Mouse (Mus musculus) adrenal gland, adult 2 months (tissue): ENCODE data around the gene Taf1c. TPM values are rescaled to one million over a fixed set of nuclear protein-coding genes. Genes with fewer than 3 reads are reported as not detected.

Source experiments
- DNase-seq: peaks from one replicate; pipeline ENCODE4 v3.0.0; 2021
- long read RNA-seq: library from polyadenylated mRNA; stranded (forward); transcript quantifications from one replicate; pipeline ENCODE4 v2.0.0, GENCODE M21; 2021
- polyA plus RNA-seq: library from polyadenylated mRNA; depleted of rRNA; stranded (reverse); fragments of >200 nt; gene quantifications from 2 replicates; pipeline ENCODE4 v1.2.3, GENCODE M21; 2012; rRNA removed
- total RNA-seq, 2 experiments: library from RNA; stranded (reverse); gene quantifications; 2 replicates each; pipeline ENCODE4 v1.2.3; 2021

Gene Taf1c
- 10 to 100 TPM; 10.7 to 12.5 TPM for total RNA-seq
- polyA plus RNA-seq: 41.3 and 46.2 TPM in 2 replicates
- long read RNA-seq, partial matches to known transcripts: 5 of 10 reads
- long read RNA-seq, other reads (novel, unspliced or antisense): 2 of 10 reads

DNA sequence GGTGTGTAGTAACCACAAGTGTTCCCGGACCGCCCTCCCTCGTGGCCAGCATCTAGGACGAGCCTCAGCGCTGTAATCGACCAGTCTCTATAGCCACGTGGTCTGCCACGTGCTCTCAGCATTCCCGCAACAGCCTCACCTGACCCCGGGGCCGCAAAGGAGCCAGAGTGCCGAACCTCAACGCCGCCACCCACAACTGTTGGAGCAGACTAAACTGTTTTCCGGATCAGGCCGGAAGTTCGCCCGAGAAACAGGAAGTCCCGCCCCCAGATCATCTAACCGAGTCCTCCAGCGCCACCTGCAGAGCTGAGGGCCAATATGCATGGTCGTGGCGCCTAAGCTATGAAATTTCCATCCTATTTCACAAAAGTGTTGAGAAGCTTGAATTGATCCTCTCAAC lies at the start of gene Taf1c:
Gene Taf1c, minus strand, starts transcription at position 227 of the 400 bp plus-strand sequence.
- peak; percentile 92 for DNase-seq

DNA sequence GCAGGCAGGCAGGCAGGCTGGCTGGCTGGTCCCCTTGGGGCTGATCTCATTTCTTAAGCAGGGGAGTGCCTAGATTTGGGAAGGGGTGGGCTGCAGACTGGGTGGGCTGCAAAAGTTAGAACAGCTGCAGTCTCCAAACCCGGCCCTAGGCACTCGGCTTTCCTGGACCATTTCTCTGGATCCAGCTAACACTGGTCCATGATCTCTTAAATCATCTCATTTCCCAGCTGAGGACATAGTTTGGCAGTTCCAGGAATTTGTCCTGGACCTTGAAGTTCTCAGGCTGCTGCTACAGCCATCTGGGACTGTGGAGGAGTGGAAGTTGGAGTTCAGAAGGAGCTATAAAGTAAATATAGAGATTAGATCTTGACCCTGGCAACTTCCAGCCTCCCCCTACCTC lies 46.3 kb upstream of the Taf1c start:
- peak; percentile 51 for DNase-seq

DNA sequence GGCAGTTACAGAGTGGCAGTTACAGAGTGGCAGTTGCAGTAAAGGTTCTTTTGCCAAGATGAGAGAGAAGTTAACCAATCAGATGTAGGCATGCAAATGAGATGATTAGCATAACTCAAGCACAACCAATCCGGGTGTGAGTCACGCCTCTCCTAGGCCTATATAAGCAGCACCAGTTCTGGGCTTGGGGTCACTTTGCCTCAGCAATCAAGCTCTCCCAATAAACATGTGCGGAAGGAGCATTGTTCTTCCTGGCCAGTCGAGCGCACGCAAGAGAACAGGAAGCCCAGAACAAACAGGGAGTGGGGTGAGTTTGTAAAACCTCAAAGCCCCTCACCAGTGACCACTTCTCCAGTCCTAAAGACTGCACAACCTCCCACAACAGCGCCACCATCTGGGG lies 41.8 kb upstream of the Taf1c start:
- no peak for DNase-seq

DNA sequence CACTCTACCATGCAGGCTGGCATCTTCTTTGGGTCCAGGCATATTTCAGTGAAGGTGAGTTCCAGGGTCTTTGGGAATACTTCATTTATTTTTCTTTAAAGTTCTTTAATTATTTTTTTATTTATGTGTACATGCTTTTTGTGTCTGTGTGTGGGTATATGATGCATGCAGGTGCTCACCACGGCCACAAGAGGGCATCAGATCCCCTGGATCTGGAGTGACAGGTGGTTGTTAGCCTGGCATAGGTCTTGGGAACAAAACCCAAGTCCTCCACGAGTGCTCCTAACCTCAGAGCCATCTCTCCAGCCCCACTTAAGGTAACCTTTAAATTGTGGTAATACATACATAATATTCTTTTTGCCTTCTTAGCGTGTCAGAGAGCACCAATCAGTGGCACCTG lies 41.2 kb upstream of the Taf1c start:
- DNase-seq: no peak

DNA sequence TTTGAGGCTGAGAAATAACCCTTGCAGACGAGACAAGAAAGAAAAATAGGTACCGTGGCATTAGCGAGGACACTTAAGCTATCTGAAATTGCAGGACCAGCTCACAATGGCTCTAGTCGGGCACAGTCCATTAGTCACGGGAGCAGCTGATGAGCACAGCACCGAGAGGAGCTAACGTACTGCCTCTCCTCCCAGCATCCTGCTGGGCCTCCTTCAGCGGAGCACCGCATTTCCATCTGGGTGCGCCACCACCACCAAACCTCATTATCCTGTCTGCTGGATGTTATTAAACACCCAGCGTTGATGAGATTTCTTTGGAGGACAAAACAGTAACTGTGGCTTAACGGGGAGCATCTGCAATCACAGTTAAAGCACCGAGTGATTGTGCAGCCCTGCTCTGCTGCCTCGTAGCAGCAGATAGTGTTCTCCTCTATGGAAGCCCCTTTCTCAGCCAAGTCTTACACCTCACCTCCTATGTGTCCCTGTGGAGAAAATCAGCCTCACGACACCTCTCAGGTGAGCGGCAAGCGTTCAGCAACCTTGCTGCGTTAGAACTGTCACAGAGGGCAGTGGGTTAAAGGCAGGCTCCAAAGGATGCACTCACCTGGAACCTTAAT lies 40.1 kb upstream of the Taf1c start:
- no peak for DNase-seq

DNA sequence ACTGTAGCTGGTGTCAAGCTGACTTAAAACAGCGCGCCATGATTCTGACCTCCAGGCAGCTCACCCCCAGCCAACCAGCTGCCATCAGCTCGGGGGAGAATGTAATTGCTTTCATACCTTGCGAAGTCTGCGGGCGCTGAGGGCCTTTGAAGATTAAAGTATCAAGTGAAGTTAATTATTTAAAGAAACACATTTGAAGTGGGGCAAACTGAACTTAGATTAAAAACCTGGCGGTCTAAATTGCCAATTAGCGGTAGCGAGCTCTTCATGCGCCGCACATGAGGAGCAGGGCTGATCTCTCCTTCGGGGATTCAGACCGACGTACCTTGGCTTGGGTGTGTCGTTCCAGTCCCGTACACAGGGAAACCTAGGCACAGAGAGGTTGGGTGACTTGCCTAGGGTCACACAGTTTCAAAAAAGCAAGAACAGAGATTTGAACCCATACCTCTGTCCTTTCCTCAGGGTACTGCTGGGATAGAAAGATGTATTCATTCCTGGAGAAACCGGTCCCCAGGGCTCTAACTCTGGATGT lies 39.5 kb upstream of the Taf1c start:
- DNase-seq: no peak

DNA sequence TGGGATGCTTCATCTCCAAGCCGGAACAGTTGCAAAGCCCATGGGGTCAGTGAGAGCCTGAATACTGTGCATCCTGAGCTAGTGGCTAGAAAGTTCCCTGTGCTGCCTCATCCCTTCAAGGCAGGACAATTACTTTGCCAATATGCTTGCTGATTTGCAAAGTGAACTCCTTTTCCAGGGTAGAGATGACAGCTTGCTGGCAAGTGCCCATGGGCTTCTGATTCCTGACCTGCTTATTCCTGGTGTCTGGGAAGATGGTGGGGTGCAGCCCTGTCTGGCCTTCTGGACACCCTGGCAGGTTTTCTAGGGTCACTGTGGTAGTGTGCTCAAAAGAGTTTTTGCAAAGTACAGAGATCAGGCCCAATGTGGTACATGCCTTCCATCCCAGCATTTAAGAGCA lies 37.9 kb upstream of the Taf1c start:
- no peak for DNase-seq

DNA sequence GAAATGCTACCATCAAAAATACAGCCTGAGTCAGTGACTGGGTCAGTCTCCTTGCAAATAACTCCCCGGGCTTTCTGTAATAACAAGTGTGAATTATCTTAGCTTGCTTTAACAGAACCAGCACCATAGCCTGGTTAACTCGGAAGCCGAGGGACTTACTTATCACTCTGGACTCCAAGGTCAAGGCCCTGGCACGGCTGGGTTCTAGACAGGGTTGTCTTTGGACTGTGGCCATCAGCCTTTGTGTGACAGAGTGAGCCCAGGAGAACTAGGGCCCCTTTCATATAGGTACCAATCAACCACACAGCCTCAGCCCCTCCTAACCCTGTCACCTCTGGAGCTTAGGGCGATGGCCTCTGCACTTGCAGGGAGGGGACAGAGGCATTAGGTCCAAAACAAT lies 36.0 kb upstream of the Taf1c start:
- peak; percentile 76 for DNase-seq

DNA sequence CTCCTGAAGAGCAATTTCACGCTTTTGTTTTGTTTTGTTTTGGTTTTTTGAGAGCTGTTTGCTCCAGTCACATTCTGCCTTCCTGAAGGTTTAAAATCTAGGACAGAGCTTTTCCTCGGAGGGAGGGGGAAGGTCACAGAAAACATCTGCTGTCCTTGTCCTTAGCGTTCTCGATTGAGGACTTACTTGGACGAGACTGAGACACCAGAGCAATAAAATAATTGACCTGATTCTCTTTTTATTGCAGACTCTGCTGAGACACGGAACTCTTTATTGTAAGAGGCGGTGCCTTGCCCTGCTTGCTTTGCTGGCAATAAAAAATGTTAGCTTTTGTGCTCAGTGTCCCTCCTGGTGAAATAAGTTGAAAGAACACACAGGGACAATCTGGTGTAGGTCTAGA lies 34.8 kb upstream of the Taf1c start:
- DNase-seq: peak; percentile 55

DNA sequence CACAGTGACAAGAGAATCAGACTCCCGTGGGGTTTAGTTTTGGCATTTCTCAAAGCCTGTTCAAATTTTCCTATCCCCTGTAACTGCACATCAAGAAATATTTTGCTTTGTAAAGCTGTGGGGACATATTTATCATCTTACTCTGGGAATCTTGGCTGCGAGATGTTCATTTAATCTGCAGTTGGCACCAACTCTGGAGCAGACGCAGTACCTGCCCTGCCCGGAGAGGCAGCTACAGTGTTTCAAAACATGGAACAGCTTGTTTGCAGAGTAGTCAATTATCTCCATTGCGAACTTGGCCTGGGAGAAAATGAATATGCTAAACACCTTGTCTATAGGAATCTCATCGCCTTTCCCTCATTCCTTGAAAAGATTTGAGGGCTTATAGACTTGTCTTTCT lies 33.2 kb upstream of the Taf1c start:
- DNase-seq: no peak

DNA sequence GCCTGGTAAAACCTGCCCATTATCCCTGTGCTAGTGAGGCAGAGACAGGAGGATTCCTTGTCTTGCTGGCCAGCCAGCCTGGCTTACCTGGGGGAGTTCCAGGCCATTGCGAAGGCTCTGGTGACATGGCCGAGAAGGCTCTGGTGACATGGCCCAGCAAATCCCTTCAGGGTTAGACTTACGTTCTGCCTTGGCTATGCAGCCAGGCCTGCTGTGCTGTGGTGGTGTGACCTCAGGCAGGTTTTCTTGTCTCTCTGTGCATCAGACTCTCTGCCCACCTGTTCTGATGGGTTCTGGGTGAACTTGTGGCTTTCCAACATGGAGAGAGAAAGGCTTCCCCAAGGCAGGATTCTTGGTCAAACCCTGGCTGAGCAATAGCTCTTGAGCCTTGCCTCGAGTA lies 32.4 kb upstream of the Taf1c start:
- DNase-seq: no peak

DNA sequence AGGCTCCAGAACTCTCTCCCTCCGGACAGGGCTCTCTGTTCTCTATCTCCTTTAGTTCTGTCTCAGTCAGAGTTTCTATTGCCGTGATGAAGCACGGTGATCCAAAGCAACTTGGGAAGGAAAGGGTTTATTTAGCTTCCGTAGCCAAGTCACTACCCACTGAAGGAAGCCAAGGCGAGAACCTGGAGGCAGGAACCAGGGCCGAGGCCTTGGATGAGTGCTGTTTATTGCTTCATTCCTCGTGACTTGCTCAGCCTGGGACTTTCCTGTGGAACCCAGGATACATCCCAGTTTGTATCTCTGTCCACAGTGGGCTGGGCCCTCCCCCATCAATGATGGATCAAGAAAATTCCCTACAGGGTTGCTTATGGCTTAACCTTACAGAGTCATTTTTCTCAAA lies 31.7 kb upstream of the Taf1c start:
- DNase-seq: peak; percentile 75

DNA sequence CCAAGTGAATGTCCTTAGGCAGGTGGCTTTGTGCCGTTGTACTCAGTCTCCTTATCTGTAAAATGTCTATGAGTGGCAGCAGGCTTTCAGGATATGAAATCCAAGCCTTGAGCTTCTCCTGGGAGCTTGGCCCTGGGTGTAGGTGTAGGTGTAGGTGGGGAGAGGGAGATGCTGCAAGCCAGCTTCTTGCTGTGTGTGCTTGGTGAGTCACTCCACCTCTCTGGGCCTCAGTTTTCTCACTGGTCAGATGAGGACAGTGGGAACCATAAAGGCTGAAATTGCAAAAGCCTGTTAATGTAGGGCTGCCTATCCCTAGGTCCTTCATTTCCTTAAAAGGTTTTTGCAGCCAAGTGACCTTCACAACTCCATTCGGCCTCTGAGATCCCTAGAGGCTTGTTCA lies 30.9 kb upstream of the Taf1c start:
- DNase-seq: peak; percentile 47

DNA sequence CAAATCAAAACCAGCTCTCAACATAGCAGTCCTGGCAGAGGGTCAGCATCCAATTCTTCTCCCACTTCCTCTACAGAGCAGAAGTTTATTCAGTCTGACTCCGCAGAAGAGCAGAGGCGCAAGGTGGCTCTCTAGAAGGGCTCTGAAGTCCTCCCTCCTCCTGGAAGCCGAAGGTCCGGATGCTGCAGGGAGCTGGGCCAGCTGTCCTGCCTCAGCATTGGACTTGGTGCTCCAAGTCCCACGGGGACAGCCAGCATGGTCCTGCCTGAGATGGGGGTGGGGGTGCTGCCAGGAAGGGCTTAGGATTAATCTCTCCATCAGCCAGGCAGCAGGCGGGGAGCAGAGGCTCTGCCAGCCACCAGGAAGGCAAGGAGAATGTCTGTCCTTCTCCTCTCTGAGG lies 30.4 kb upstream of the Taf1c start, which contains the start of gene Kcng4:
Gene Kcng4, minus strand, starts transcription at position 303 of the 400 bp plus-strand sequence.
- no peak for DNase-seq

DNA sequence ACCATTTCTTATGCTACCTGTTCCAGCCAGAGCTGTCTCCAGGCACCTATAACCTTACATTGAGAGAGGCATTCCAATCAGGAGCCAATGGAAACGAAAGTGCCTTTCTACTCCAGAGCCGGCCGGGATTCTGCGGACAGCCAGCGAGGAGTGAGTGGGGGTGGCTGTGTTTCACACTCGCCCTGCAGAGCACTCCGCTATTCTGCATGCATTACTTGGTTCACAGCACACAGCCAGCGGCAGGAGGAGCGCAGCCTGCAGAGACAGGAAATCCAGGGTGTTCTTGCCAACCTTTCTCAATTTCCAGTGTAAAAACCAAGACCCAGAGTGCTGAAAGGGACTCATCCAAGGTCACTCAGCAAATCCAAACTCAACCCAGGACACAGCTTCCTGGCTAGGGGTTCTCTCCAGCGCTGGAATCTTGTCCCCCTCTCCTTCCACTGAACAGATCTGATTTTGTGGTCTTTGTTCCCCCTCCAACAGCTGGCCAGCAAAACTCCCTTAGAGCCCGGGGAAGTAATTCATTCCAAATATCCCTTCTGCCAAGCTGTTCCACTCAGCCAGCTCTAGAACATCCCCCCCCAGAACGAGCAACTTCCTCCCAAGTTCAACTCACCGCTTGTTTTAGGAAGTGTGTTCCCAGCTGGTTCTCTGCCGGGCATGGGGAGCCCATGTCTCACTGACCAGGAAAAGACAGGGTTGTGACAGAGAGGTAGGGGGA lies 29.8 kb upstream of the Taf1c start:
- DNase-seq: no peak

DNA sequence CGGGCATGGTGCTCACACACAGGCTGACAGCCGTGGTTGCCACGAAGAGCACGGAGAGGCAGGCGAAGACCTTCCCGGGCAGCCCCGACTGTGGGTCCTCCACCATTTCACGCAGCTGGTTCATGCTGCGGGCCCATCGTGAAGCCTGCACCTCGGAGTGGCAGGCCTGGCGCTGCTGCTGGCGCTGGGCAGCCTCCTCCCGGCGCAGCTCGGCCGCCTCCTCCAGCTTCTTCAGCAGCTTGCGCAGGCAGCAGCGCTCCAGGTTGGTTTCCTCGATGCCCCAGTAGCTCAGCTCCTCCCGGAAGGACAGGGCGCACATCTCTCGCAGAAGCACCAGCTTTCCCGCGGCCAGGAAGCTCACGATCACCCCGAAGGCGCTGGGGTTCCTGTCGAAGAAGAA lies 27.9 kb upstream of the Taf1c start:
- no peak for DNase-seq

DNA sequence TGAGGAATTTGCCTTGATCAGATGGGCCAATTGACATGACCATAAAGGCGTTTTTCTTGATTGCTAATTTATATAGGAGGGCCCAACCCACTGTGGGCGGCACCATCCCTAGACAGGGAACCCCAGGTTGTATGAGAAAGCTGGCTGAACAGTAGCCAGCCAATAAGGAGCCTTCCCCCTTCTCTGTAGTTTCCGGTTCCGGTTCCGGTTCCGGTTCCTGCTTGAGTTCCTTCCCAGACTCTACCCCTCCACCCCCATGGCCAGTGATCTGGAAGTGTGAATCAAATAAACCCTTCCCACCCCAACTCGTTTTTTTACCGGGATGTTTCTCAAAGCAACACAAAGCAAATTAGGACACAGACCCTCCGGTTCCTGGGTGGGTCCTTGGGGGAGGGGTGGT lies 27.2 kb upstream of the Taf1c start:
- DNase-seq: no peak

DNA sequence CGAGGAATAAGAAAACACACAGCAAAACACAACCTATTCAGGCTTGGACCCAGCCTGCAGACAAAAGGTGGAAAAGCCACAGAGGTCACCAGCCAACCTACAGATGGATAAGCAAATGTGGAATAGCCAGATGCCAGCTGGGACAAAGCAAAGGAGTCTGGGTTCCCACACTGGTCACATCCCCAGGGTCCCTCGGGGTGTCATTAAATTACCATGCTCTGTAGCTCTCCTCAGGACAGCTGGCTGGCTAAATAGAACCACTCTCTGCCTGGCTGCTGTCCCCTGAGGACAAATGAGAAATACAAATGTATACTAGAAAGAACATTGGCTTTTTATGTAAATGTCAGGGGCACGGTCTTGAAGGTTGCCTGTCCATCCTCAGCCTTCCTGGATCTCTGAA lies 25.8 kb upstream of the Taf1c start:
- DNase-seq: peak; percentile 44

DNA sequence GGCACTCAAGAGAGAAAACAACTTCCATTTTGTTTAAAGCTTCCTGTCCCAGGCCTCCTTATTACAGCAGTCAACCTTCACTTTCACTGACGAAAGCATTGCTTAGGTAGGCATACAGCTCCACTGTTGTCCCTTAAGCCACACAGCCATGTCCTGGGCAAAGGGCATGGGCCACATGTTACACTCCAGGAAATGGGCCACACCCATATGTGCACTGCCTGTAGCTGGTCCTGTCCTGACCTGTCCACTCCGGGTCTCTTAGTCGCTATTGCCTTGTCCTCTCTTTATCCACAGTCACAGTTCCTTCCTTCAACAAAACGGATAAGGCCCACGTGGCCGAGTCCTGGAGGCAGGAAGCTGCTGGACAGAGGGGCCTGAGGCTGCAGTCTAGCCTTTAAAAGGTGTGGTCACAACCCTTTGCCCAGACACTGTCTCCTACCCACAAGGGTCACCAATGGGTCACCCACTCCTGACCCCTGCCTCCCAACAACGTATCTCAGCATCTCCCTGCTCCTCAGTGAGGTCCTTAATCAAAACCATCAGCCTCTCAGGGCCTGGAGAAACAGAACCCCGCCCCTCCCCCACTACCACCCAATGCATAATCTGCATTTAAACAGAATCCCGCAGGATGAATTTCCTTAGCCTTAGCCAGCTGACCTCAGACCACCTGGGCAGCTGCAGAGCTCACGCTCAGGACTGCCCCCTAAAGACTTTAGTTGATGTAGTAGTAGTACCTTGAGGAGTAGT lies 22.8 kb upstream of the Taf1c start:
- no peak for DNase-seq

DNA sequence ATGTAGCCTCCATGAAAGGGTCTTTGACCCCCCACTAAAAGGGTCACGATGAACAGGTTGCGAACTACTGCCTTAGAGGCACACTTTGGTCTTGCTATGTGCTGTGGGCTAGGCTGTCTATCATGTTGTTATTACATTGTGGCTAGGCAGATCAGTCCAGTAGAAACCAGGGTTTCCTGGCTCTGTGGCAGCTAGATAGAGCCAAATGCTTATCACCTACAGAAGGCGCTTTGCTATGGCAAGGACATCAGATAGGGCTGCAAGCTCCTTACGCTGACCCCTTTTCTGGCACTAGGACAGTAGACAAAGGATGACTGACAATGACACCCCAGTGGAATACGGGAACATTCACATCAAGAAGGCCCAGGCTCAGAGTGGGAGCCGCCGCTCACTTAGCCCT lies 22.2 kb upstream of the Taf1c start:
- no peak for DNase-seq

DNA sequence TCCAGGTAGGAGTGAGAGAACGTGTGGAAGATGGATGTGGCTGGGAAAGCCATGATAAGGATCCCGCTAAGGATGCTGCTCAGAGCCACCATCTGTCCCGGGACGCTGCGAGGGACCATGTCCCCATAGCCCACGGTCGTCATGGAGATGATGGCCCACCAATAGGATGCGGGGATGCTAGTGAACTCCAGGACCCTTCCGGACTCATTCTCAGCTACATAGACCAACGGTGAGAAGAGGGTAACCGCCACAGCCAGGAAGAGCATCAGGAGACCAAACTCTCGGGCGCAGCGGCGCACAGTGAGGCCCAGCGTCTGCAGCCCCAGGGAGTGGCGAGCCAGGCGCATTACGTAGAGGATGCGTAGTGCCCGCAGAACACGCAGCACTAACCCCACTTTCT lies 20.8 kb upstream of the Taf1c start:
- DNase-seq: no peak

DNA sequence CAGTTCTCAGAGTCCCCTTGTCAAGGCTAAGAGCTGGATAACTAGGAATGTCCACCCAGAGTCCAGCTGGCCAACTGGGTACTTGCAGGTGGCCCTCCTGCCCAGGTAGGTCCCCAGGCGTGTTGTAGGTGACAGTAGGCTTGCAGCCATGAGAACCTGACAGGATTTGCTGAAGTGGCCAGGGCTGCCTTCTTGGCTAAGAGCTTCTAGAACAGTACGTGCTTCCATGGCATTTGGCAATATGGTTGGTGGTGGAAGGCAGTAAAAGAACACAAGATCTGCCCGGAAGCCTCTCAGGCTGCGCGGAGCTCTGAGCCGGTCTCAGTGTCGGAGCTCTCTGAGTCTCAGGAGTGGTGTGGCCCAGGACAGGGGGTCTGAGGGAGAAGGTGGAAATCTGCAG lies 19.9 kb upstream of the Taf1c start:
- no peak for DNase-seq

DNA sequence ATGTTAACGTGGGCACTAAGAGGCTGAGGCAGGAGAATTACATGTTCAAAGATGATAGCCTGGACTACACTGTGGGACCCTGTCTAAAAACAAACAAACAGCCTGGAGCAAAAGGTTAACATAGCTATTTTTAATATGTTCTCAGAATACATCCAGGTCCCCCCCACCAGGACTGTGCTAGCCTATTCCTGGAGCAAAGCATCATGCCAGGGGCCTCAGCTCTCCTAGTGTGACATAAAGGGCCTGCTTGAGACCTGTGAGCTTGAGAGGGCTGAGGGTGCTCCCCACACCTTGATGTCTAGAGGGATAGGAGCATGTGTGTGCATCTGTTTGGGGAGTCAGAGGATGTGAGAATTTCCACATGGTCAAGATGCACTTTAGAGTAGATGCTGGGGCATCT lies 18.7 kb upstream of the Taf1c start:
- DNase-seq: no peak
